Comparison of ENCODE assay signal across 13 mouse cellular contexts in the genomic region with DNA sequence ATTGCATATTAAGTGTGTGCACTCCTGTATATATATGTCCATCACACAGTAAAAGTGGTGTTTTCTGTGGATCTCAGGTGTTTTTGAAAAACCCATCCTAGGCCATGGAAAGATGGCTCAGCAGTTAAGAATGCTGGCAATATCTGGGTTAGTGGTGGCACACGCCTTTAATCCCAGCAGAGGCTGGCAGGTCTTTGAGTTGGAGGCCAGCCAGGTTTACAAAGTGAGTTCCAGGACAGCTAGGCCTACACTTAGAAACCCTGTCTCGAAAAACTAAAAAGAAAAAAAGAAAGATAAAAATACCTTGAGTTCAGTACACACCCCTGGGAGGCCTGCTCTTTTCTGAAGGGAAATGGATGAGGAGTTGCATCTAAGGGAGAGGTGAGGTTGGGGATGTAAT.
A peak's percentile ranks its signal among the peaks of the same experiment; 100 is the strongest.
DNase-seq lines count a peak whose midpoint lies in the region.
"Had no signal": no experiment of that assay in that cellular context is flagged by ENCODE, and none has a peak within 500 bp of the region (broad histone marks: within the 10 kb centered on the region; RNA-seq: fewer than 3 reads in every experiment).

No protein-coding gene starts in this region.

- no peak overlapping the region for H3K4me3 ChIP-seq in midbrain, embryonic 10.5 days
- H3K4me3 ChIP-seq: forebrain, embryonic 15.5 days; heart, adult 2 months; left cerebral cortex, adult 2 months had no signal

- H3K4me1 ChIP-seq in midbrain, embryonic 10.5 days = peaks cover 6% of the 10 kb centered on the region; the same call in 1 of the 2 replicates

- DNase-seq in adrenal gland, adult 2 months = peak; percentile 37
- DNase-seq in adrenal gland, adult 8-10 months = no peak
- peak; percentile 52 to 55 for DNase-seq in heart, postnatal 10 days
- no peak for DNase-seq in heart, adult 9 months (ENCODE audit: low spot score in 2 of 2)
- DNase-seq in Muller cell, postnatal 12 days (ENCODE audit: inconsistent ontology term) = peak; percentile 18
- peak; percentile 12 for DNase-seq in gastrocnemius, postnatal 25 days
- DNase-seq in left cerebral cortex, adult 18-20 months (ENCODE audit: low spot score in 2 of 2) = no peak
- DNase-seq in midbrain, embryonic 10.5 days (ENCODE audit: low spot score) = no peak

- no peaks in the 10 kb centered on the region for H3K27me3 ChIP-seq in midbrain, embryonic 10.5 days (ENCODE audit: low read depth, poor library complexity, severe bottlenecking)
- H3K27me3 ChIP-seq: forebrain, embryonic 15.5 days had no signal

- no peak overlapping the region for H3K27ac ChIP-seq in midbrain, embryonic 10.5 days (replicated peaks)
- H3K27ac ChIP-seq: forebrain, embryonic 15.5 days; heart, adult 2 months; hindbrain, postnatal 0 days; kidney, postnatal 0 days; left cerebral cortex, adult 2 months had no signal

- H3K9me3 ChIP-seq in midbrain, embryonic 10.5 days (replicated peaks) = no peaks in the 10 kb centered on the region
- H3K9me3 ChIP-seq: forebrain, embryonic 15.5 days had no signal

- 91% methylated on average over 2 of the region's 2 CpGs for WGBS in midbrain, embryonic 10.5 days

- H3K36me3 ChIP-seq in midbrain, embryonic 10.5 days = no peaks in the 10 kb centered on the region
- H3K36me3 ChIP-seq: forebrain, embryonic 15.5 days had no signal

- intact Hi-C loops in heart, postnatal 10 days (cut with DNase I) = no loop called here

Comparison
In these comparisons a context has a peak if more than half of its experiments do, and no peak if none do; other contexts are left out.
1. DNase-seq: peak in adrenal gland, adult 2 months (single experiment), heart, postnatal 10 days (2 of 2), Muller cell, postnatal 12 days (single experiment) and gastrocnemius, postnatal 25 days (single experiment); none in adrenal gland, adult 8-10 months (single experiment), heart, adult 9 months (0 of 2), left cerebral cortex, adult 18-20 months (0 of 2) and midbrain, embryonic 10.5 days (single experiment).